Mouse (Mus musculus): ENCODE results near the gene Gstm4. TPM values are rescaled to one million over a fixed set of nuclear protein-coding genes. Genes with fewer than 3 reads are reported as not detected.

Gene Gstm4
- polyA plus RNA-seq (2015; fragmentation: Nextera tagmentation; extraction: Ambion mirVana) = 17.6 and 18.6 TPM in 2 replicates

DNA sequence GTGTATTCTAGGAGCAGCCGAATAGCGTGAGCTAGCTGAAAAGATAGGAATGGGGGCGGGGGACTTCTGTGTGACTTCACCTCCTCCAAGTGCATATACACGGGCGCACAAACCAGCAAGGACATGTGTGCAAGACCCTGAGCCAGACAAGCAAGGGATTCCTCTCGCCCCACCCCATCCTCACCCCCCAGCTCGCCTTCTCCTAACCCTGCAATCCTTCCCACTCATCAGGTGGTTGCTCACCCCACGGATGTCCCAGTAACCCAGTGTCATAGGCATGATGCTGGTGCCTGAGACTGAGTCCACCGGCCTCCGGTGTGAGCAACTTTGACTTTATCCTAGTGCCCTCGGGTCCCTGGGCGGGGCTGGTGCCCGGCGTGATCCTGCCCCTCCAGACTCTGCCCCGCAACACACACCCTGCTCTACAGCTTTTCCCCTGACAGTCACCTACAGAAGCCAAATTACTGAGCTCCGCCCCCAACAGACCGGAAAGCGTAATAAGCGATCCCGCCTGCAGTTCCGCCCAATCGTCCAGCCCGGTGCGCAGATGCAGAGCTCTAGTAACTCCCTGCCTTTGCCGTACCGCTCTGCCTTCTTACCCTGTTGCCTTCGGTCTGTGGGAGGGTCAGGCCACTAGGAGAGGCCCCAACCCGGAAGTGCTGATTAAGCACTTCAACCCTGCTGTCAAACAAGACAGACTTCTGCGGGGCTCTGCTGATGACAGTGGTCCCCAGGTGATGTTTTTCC, at the start of gene Gstm4:
Gene Gstm4, minus strand, starts transcription at position 501 of the 747 bp plus-strand sequence.
- Histone ChIP-seq H3K4me1 (replicated peaks; ENCODE audit: control insufficient read depth, insufficient read depth, low read length) (peaks cover 3% of the 10 kb centered on the region; the same call in 1 of the 2 replicates), H3K9ac (ENCODE audit: low read length) (peak within 1 kb of the TSS; percentile 75), H3K36me3 (ENCODE audit: control insufficient read depth, insufficient read depth, low read length) (no peaks in the 10 kb centered on the region), H3K27ac (ENCODE audit: low read length) (peak within 1 kb of the TSS; percentile 68), H3K27me3 (ENCODE audit: control insufficient read depth, insufficient read depth, low read depth, low read length) (no peaks in the 10 kb centered on the region), H3K4me2 (ENCODE audit: low read depth, low read length) (peak within 1 kb of the TSS; percentile 90), H3K4me3 (ENCODE audit: low read length) (peak within 1 kb of the TSS; percentile 61), H3K9me3 (ENCODE audit: control insufficient read depth, low read length) (no peaks in the 10 kb centered on the region)
- ATAC-seq (ENCODE audit: low read depth) = peak; percentile 97
- 3% methylated on average over 29 of the region's 29 CpGs for WGBS

DNA sequence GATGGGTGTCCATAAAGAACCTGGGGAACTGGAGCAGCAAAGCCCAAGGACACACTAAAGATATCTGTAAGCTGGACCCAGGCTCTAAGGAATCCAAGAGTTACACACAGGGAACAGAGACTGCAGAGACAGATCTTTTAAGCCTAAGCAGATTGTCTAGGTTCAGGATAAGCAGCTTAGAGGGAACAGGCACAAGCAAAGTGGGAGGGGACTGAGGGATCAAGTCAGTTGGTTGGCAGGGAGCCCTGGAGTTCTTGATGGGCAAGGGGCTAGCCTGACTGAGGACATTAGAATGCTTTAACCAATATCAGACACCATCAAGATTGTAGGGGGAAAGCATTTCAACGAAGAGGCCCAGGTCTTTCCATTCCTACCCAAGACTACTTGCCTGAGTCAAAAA, 49.5 kb upstream of the Gstm4 start:
- Histone ChIP-seq H3K9ac (ENCODE audit: low read length) (no peak overlapping the region), H3K4me3 (ENCODE audit: low read length) (no peak overlapping the region), H3K4me2 (ENCODE audit: low read depth, low read length) (no peak overlapping the region), H3K9me3 (ENCODE audit: control insufficient read depth, low read length) (no peaks in the 10 kb centered on the region), H3K27me3 (ENCODE audit: control insufficient read depth, insufficient read depth, low read depth, low read length) (no peaks in the 10 kb centered on the region), H3K4me1 (replicated peaks; ENCODE audit: control insufficient read depth, insufficient read depth, low read length) (no peaks in the 10 kb centered on the region), H3K36me3 (ENCODE audit: control insufficient read depth, insufficient read depth, low read length) (no peaks in the 10 kb centered on the region), H3K27ac (ENCODE audit: low read length) (no peak overlapping the region)
- WGBS = 61% methylated on average over 1 of the region's 1 CpGs
- ATAC-seq (ENCODE audit: low read depth) = no peak

DNA sequence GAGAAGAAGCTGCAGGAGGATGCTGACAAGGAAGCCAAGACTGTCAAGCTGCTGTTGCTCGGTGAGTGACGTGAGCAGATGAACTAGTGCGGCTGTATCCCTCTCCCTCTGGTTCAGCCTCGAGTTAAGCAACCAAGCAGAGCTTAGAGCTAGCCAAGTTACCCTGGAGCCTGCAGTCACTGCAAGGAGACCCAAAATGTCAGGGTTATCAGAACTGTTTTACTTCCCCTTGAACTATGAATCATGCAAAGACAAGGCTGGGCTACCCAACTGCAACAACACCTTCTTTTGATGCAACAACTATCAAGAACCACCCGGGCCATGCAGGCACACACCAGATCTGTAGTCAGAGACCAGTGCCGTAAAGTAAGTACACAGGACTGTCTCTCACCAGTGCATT, 48.6 kb upstream of the Gstm4 start:
- no peak for ATAC-seq (ENCODE audit: low read depth)
- no peak overlapping the region for H3K4me2 ChIP-seq (ENCODE audit: low read depth, low read length)
- no peak overlapping the region for H3K4me3 ChIP-seq (ENCODE audit: low read length)
- WGBS = 55% methylated on average over 6 of the region's 6 CpGs
- H3K9ac ChIP-seq (ENCODE audit: low read length) = no peak overlapping the region
- H3K27me3 ChIP-seq (ENCODE audit: control insufficient read depth, insufficient read depth, low read depth, low read length) = no peaks in the 10 kb centered on the region
- H3K9me3 ChIP-seq (ENCODE audit: control insufficient read depth, low read length) = no peaks in the 10 kb centered on the region
- no peak overlapping the region for H3K27ac ChIP-seq (ENCODE audit: low read length)
- no peaks in the 10 kb centered on the region for H3K36me3 ChIP-seq (ENCODE audit: control insufficient read depth, insufficient read depth, low read length)
- 0 out of 2 replicates have a peak, but pooled peaks cover 3% of the 10 kb centered on the region for H3K4me1 ChIP-seq (replicated peaks; ENCODE audit: control insufficient read depth, insufficient read depth, low read length)

DNA sequence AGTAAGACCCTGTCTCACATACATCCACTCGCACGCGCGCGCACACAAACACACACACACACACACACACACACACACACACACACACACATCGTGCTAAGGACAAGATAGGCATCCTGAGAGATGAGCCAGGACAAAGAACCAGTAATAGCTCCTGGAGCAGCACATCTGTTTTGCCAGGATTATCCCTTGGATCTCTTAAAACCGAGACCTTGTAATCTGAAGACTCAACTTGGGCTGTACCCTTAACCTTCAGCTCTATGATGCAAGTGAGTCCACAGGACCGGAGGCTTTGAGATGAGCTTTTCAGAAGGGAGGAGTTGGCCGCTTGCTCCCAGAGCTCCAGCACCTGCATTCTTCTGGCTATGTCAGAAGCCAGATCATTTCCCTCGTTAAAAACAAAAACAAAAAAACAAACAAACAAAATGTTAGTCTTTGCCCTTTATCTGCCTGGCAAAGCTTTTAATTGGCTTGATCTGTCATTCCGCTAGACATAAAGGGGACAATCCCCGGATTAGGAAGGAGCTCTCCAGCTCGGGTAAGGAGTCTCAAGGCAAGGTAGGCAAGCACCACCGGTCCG, 47.9 kb upstream of the Gstm4 start, which contains the start of gene Gnat2:
Gene Gnat2, plus strand, starts transcription at position 254 of the 580 bp plus-strand sequence.
- ATAC-seq (ENCODE audit: low read depth) = no peak
- H3K36me3 ChIP-seq (ENCODE audit: control insufficient read depth, insufficient read depth, low read length) = no peaks in the 10 kb centered on the region
- no peak within 1 kb of the TSS for H3K4me3 ChIP-seq (ENCODE audit: low read length)
- H3K9ac ChIP-seq (ENCODE audit: low read length) = no peak within 1 kb of the TSS
- no peak within 1 kb of the TSS for H3K27ac ChIP-seq (ENCODE audit: low read length)
- no peaks in the 10 kb centered on the region for H3K27me3 ChIP-seq (ENCODE audit: control insufficient read depth, insufficient read depth, low read depth, low read length)
- WGBS = 75% methylated on average over 15 of the region's 15 CpGs
- 0 out of 2 replicates have a peak, but pooled peaks cover 3% of the 10 kb centered on the region for H3K4me1 ChIP-seq (replicated peaks; ENCODE audit: control insufficient read depth, insufficient read depth, low read length)
- H3K4me2 ChIP-seq (ENCODE audit: low read depth, low read length) = no peak within 1 kb of the TSS
- H3K9me3 ChIP-seq (ENCODE audit: control insufficient read depth, low read length) = no peaks in the 10 kb centered on the region

DNA sequence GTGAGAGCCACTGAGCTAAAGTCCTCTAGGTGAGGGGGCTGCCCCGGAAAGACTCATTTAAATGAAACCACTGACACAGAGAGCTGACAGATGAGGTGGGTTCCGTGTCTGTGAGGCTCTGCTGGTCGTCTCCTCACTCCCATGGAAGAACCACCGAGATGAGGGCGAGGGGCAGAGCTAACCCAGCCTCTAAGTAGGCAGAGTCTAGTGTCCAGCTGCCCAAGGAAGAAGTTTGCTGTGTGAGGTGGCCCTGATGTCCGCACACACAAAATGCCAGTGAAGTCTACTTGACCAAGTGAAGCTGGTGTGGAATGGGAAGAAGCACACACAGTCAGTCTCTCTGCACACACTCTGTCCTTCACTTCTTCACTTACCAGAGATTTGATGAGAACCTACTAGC, 47.3 kb upstream of the Gstm4 start:
- Histone ChIP-seq H3K9me3 (ENCODE audit: control insufficient read depth, low read length) (no peaks in the 10 kb centered on the region), H3K4me3 (ENCODE audit: low read length) (no peak overlapping the region), H3K4me1 (replicated peaks; ENCODE audit: control insufficient read depth, insufficient read depth, low read length) (peaks cover 5% of the 10 kb centered on the region; the same call in 1 of the 2 replicates), H3K27ac (ENCODE audit: low read length) (no peak overlapping the region), H3K27me3 (ENCODE audit: control insufficient read depth, insufficient read depth, low read depth, low read length) (no peaks in the 10 kb centered on the region), H3K4me2 (ENCODE audit: low read depth, low read length) (no peak overlapping the region), H3K9ac (ENCODE audit: low read length) (no peak overlapping the region), H3K36me3 (ENCODE audit: control insufficient read depth, insufficient read depth, low read length) (no peaks in the 10 kb centered on the region)
- WGBS = 62% methylated on average over 6 of the region's 6 CpGs
- ATAC-seq (ENCODE audit: low read depth) = no peak

DNA sequence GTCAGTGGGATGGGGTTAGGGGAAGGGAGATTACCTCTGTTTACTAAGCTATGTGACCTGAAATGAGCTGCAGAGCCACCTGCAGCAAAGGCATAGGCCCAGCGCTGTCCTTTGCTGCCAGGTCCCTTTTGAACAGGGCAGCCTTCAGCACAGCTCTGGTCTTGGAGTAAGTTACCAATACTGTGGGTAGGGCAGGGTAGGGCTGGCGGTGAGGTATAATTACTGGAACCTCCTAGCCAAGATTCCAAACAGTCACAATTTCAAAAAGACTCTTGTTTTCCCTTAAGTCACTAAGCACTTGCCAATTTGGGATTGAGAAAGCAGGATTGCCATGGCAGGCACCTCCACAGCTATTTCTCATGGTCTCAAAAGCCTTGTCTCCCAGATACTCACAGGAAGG, 45.9 kb upstream of the Gstm4 start:
- WGBS = 83% methylated on average over 2 of the region's 2 CpGs
- peaks cover 9% of the 10 kb centered on the region; the same call in 1 of the 2 replicates for H3K4me1 ChIP-seq (replicated peaks; ENCODE audit: control insufficient read depth, insufficient read depth, low read length)
- no peak for ATAC-seq (ENCODE audit: low read depth)
- H3K27me3 ChIP-seq (ENCODE audit: control insufficient read depth, insufficient read depth, low read depth, low read length) = no peaks in the 10 kb centered on the region
- H3K36me3 ChIP-seq (ENCODE audit: control insufficient read depth, insufficient read depth, low read length) = no peaks in the 10 kb centered on the region
- no peak overlapping the region for H3K9ac ChIP-seq (ENCODE audit: low read length)
- H3K4me2 ChIP-seq (ENCODE audit: low read depth, low read length) = no peak overlapping the region
- no peak overlapping the region for H3K4me3 ChIP-seq (ENCODE audit: low read length)
- H3K9me3 ChIP-seq (ENCODE audit: control insufficient read depth, low read length) = no peaks in the 10 kb centered on the region
- H3K27ac ChIP-seq (ENCODE audit: low read length) = no peak overlapping the region

DNA sequence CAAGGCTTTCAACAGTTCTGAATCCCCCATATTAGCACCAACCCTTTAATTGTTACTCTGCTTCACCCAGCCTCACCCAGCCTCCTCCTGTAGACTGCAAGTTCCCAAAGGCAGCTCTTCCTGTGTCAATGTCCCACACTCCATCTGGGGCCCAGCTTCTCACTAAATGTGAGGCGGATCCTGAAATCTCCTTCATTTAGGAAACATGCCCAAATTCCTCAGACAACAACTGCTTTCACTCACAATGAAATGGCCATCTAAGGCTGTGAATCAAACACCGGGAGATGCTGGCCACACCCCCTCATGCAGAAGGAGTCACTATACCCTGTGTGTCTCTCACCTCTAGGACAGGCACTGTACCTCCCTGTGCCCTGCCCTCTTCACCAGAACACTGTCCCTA, 45.2 kb upstream of the Gstm4 start:
- WGBS = 47% methylated on average over 2 of the region's 2 CpGs
- H3K27me3 ChIP-seq (ENCODE audit: control insufficient read depth, insufficient read depth, low read depth, low read length) = no peaks in the 10 kb centered on the region
- ATAC-seq (ENCODE audit: low read depth) = no peak
- H3K36me3 ChIP-seq (ENCODE audit: control insufficient read depth, insufficient read depth, low read length) = no peaks in the 10 kb centered on the region
- no peak overlapping the region for H3K4me3 ChIP-seq (ENCODE audit: low read length)
- H3K4me1 ChIP-seq (replicated peaks; ENCODE audit: control insufficient read depth, insufficient read depth, low read length) = peaks cover 11% of the 10 kb centered on the region
- H3K4me2 ChIP-seq (ENCODE audit: low read depth, low read length) = no peak overlapping the region
- no peak overlapping the region for H3K27ac ChIP-seq (ENCODE audit: low read length)
- no peak overlapping the region for H3K9ac ChIP-seq (ENCODE audit: low read length)
- no peaks in the 10 kb centered on the region for H3K9me3 ChIP-seq (ENCODE audit: control insufficient read depth, low read length)

DNA sequence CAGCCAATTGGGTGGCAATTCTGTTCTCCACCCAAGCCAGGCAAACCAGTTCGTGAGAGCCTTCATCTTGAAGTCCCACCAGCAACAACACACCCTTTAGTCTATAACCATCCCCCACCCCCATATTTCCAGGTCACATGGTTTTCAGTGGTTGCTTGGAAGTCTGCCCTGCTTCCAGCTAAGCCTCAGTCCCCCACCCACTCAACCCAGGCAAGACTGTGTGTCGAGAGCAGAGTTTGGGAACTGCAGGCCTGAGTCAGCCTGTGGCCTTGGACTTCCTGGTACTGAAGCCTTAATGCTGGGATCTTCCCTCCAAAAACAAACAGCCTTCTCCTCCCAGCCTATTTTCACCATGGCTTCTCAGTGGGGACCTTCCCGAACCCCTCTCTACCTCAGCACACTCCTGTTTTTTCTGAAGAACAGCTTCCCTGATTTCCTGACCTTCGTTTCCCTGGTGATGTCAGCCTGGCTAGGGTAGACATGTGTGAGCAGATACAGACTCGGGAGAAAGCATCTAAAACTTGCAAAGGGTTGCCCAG, 44.2 kb upstream of the Gstm4 start:
- no peaks in the 10 kb centered on the region for H3K9me3 ChIP-seq (ENCODE audit: control insufficient read depth, low read length)
- H3K4me2 ChIP-seq (ENCODE audit: low read depth, low read length) = no peak overlapping the region
- no peaks in the 10 kb centered on the region for H3K36me3 ChIP-seq (ENCODE audit: control insufficient read depth, insufficient read depth, low read length)
- H3K27ac ChIP-seq (ENCODE audit: low read length) = no peak overlapping the region
- H3K4me3 ChIP-seq (ENCODE audit: low read length) = no peak overlapping the region
- H3K4me1 ChIP-seq (replicated peaks; ENCODE audit: control insufficient read depth, insufficient read depth, low read length) = peaks cover 21% of the 10 kb centered on the region
- no peak overlapping the region for H3K9ac ChIP-seq (ENCODE audit: low read length)
- H3K27me3 ChIP-seq (ENCODE audit: control insufficient read depth, insufficient read depth, low read depth, low read length) = no peaks in the 10 kb centered on the region
- ATAC-seq (ENCODE audit: low read depth) = no peak
- 38% methylated on average over 5 of the region's 5 CpGs for WGBS

DNA sequence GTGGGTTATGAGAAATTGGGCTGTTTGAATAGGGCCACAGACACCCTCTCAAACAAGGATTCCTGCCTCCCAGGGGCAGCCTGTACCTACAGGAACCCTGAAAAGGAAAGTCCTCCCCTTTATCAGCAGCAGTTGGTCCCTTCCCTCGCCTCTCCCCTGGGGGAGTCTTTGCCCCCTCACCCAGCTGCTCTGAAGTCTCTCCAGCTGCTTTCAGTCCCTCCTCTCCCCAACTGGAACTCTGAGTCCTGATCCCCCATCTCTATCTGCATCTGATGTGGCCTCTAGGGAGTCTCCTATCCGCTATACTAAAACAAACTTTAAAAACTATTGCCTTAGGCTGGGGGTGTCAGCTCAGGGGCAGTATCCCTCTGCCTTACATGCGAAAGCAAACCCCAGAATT, 42.6 kb upstream of the Gstm4 start:
- Histone ChIP-seq H3K9me3 (ENCODE audit: control insufficient read depth, low read length) (no peaks in the 10 kb centered on the region), H3K4me1 (replicated peaks; ENCODE audit: control insufficient read depth, insufficient read depth, low read length) (peaks cover 29% of the 10 kb centered on the region), H3K27ac (ENCODE audit: low read length) (no peak overlapping the region), H3K9ac (ENCODE audit: low read length) (no peak overlapping the region), H3K36me3 (ENCODE audit: control insufficient read depth, insufficient read depth, low read length) (no peaks in the 10 kb centered on the region), H3K4me3 (ENCODE audit: low read length) (no peak overlapping the region), H3K4me2 (ENCODE audit: low read depth, low read length) (no peak overlapping the region), H3K27me3 (ENCODE audit: control insufficient read depth, insufficient read depth, low read depth, low read length) (no peaks in the 10 kb centered on the region)
- ATAC-seq (ENCODE audit: low read depth) = no peak
- 74% methylated on average over 3 of the region's 3 CpGs for WGBS

Data from lung, embryonic 16.5 days (tissue).